Mouse (Mus musculus): ENCODE data around the gene Zfp622.

Zfp622 gene

GRCm38 (mm10) chr15:25984067-25984733, at the start of gene Zfp622:
Gene Zfp622 (plus strand): TSS chr15:25984366.
- TF ChIP-seq POU5F1 (IDR thresholded peaks at IDR 0.05; ENCODE audit: borderline replicate concordance, low read length) (no peak), NANOG (IDR thresholded peaks at IDR 0.05; ENCODE audit: borderline replicate concordance, low read length) (no peak), CTCF (conservative IDR thresholded peaks at IDR 0.05; ENCODE audit: low read length) (no peak)
- peaks cover 39% of the 10 kb centered on the region for H3K4me1 ChIP-seq (replicated peaks; ENCODE audit: low read depth, low read length)
- peaks cover 37% of the 10 kb centered on the region for H3K36me3 ChIP-seq (ENCODE audit: insufficient read depth, low read length)
- H3K27me3 ChIP-seq (ENCODE audit: insufficient read depth, low read length) = no peaks in the 10 kb centered on the region
- peak within 1 kb of the TSS; percentile 99 for H3K4me3 ChIP-seq (replicated peaks; ENCODE audit: low read length)
- H3K9me3 ChIP-seq (ENCODE audit: low read length) = no peaks in the 10 kb centered on the region

- H3K4me3 ChIP-seq (replicated peaks; ENCODE audit: low read length) = no peak overlapping the region
- H3K27me3 ChIP-seq (ENCODE audit: insufficient read depth, low read length) = no peaks in the 10 kb centered on the region; the same call in 1 of the 2 replicates
- H3K4me1 ChIP-seq (replicated peaks; ENCODE audit: low read depth, low read length) = peaks cover 16% of the 10 kb centered on the region
- no peaks in the 10 kb centered on the region for H3K36me3 ChIP-seq (ENCODE audit: insufficient read depth, low read length)
- H3K9me3 ChIP-seq (ENCODE audit: low read length) = no peaks in the 10 kb centered on the region
- TF ChIP-seq POU5F1 (IDR thresholded peaks at IDR 0.05; ENCODE audit: borderline replicate concordance, low read length) (no peak), CTCF (conservative IDR thresholded peaks at IDR 0.05; ENCODE audit: low read length) (no peak), NANOG (IDR thresholded peaks at IDR 0.05; ENCODE audit: borderline replicate concordance, low read length) (no peak)
Measured at GRCm38 (mm10) chr15:25934411-25934810, 49.8 kb upstream of the Zfp622 start.

- no peaks in the 10 kb centered on the region; the same call in 1 of the 2 replicates for H3K27me3 ChIP-seq (ENCODE audit: insufficient read depth, low read length)
- H3K9me3 ChIP-seq (ENCODE audit: low read length) = no peaks in the 10 kb centered on the region
- no peaks in the 10 kb centered on the region for H3K36me3 ChIP-seq (ENCODE audit: insufficient read depth, low read length)
- peaks cover 13% of the 10 kb centered on the region for H3K4me1 ChIP-seq (replicated peaks; ENCODE audit: low read depth, low read length)
- no peak overlapping the region for H3K4me3 ChIP-seq (replicated peaks; ENCODE audit: low read length)
- TF ChIP-seq NANOG (IDR thresholded peaks at IDR 0.05; ENCODE audit: borderline replicate concordance, low read length) = no peak
- TF ChIP-seq POU5F1 (IDR thresholded peaks at IDR 0.05; ENCODE audit: borderline replicate concordance, low read length) = no peak
- no peak for TF ChIP-seq CTCF (conservative IDR thresholded peaks at IDR 0.05; ENCODE audit: low read length)
Measured at GRCm38 (mm10) chr15:25938496-25938895, 45.7 kb upstream of the Zfp622 start.

- TF ChIP-seq NANOG (IDR thresholded peaks at IDR 0.05; ENCODE audit: borderline replicate concordance, low read length) = no peak
- no peak for TF ChIP-seq CTCF (conservative IDR thresholded peaks at IDR 0.05; ENCODE audit: low read length)
- no peak for TF ChIP-seq POU5F1 (IDR thresholded peaks at IDR 0.05; ENCODE audit: borderline replicate concordance, low read length)
- no peaks in the 10 kb centered on the region for H3K36me3 ChIP-seq (ENCODE audit: insufficient read depth, low read length)
Measured at GRCm38 (mm10) chr15:25940397-25941377, 43.5 kb upstream of the Zfp622 start.

GRCm38 (mm10) chr15:25941514-25941913, 42.7 kb upstream of the Zfp622 start:
- no peak for TF ChIP-seq CTCF (conservative IDR thresholded peaks at IDR 0.05; ENCODE audit: low read length)
- no peak for TF ChIP-seq NANOG (IDR thresholded peaks at IDR 0.05; ENCODE audit: borderline replicate concordance, low read length)
- no peak for TF ChIP-seq POU5F1 (IDR thresholded peaks at IDR 0.05; ENCODE audit: borderline replicate concordance, low read length)
- H3K27me3 ChIP-seq (ENCODE audit: insufficient read depth, low read length) = no peaks in the 10 kb centered on the region; the same call in 1 of the 2 replicates

More at GRCm38 (mm10) chr15:25940397-25941377, 43.5 kb upstream of the Zfp622 start:
- no peaks in the 10 kb centered on the region for H3K9me3 ChIP-seq (ENCODE audit: low read length)
- 0 out of 2 replicates have a peak overlapping the region, but pooled peaks have one; percentile 10 for H3K4me3 ChIP-seq (replicated peaks; ENCODE audit: low read length)
- H3K27me3 ChIP-seq (ENCODE audit: insufficient read depth, low read length) = no peaks in the 10 kb centered on the region; the same call in 1 of the 2 replicates
- H3K4me1 ChIP-seq (replicated peaks; ENCODE audit: low read depth, low read length) = peaks cover 8% of the 10 kb centered on the region

GRCm38 (mm10) chr15:25942415-25942814, 41.8 kb upstream of the Zfp622 start:
- no peaks in the 10 kb centered on the region for H3K36me3 ChIP-seq (ENCODE audit: insufficient read depth, low read length)
- no peaks in the 10 kb centered on the region for H3K9me3 ChIP-seq (ENCODE audit: low read length)
- H3K27me3 ChIP-seq (ENCODE audit: insufficient read depth, low read length) = no peaks in the 10 kb centered on the region
- TF ChIP-seq NANOG (IDR thresholded peaks at IDR 0.05; ENCODE audit: borderline replicate concordance, low read length) (no peak), CTCF (conservative IDR thresholded peaks at IDR 0.05; ENCODE audit: low read length) (no peak), POU5F1 (IDR thresholded peaks at IDR 0.05; ENCODE audit: borderline replicate concordance, low read length) (no peak)
- H3K4me3 ChIP-seq (replicated peaks; ENCODE audit: low read length) = no peak overlapping the region
- H3K4me1 ChIP-seq (replicated peaks; ENCODE audit: low read depth, low read length) = peaks cover 8% of the 10 kb centered on the region

More at GRCm38 (mm10) chr15:25941514-25941913, 42.7 kb upstream of the Zfp622 start:
- Histone ChIP-seq H3K36me3 (ENCODE audit: insufficient read depth, low read length) (no peaks in the 10 kb centered on the region), H3K4me3 (replicated peaks; ENCODE audit: low read length) (no peak overlapping the region), H3K4me1 (replicated peaks; ENCODE audit: low read depth, low read length) (peaks cover 8% of the 10 kb centered on the region), H3K9me3 (ENCODE audit: low read length) (no peaks in the 10 kb centered on the region)

GRCm38 (mm10) chr15:25943386-25944137, 40.6 kb upstream of the Zfp622 start:
- H3K27me3 ChIP-seq (ENCODE audit: insufficient read depth, low read length) = no peaks in the 10 kb centered on the region
- TF ChIP-seq NANOG (IDR thresholded peaks at IDR 0.05; ENCODE audit: borderline replicate concordance, low read length) (no peak), CTCF (conservative IDR thresholded peaks at IDR 0.05; ENCODE audit: low read length) (no peak), POU5F1 (IDR thresholded peaks at IDR 0.05; ENCODE audit: borderline replicate concordance, low read length) (no peak)

More at GRCm38 (mm10) chr15:25943386-25944137, 40.6 kb upstream of the Zfp622 start:
- Histone ChIP-seq H3K9me3 (ENCODE audit: low read length) (no peaks in the 10 kb centered on the region), H3K36me3 (ENCODE audit: insufficient read depth, low read length) (no peaks in the 10 kb centered on the region), H3K4me1 (replicated peaks; ENCODE audit: low read depth, low read length) (peaks cover 8% of the 10 kb centered on the region), H3K4me3 (replicated peaks; ENCODE audit: low read length) (no peak overlapping the region)
